Mouse (Mus musculus): Measurements from ENCODE around the gene Asgr1. TPM values are rescaled to one million over a fixed set of nuclear protein-coding genes. Genes with fewer than 3 reads are reported as not detected.

The Asgr1 gene
- polyA plus RNA-seq, 1 experiment from 2014 or later, result 1.4 TPM

- H3K27me3 ChIP-seq (ENCODE audit: control insufficient read depth, insufficient read depth, low read length), result no peaks in the 10 kb centered on the region
- H3K4me3 ChIP-seq (replicated peaks; ENCODE audit: low read depth, low read length), result no peak overlapping the region
- no peak for DNase-seq
- H3K9ac ChIP-seq (replicated peaks; ENCODE audit: low read length), result no peak overlapping the region
- H3K4me2 ChIP-seq (ENCODE audit: low read length), result no peak overlapping the region
- whole genome bisulfite sequencing, result 88% methylated on average over 8 of the region's 8 CpGs
- no peaks in the 10 kb centered on the region for H3K4me1 ChIP-seq (ENCODE audit: control insufficient read depth, insufficient read depth, low read length)
- ATAC-seq (ENCODE audit: low FRiP score, low TSS enrichment), result no peak
- H3K36me3 ChIP-seq (ENCODE audit: control insufficient read depth, insufficient read depth, low read length), result no peaks in the 10 kb centered on the region
- H3K9me3 ChIP-seq (ENCODE audit: control insufficient read depth, low read length), result no peaks in the 10 kb centered on the region
- no peak overlapping the region for H3K27ac ChIP-seq (replicated peaks; ENCODE audit: low read depth, low read length)
Measured at GRCm38 (mm10) chr11:70084563-70084962, 30.7 kb downstream of the Asgr1 start.

- H3K4me2 ChIP-seq (ENCODE audit: low read length), result no peak within 1 kb of the TSS
- no peaks in the 10 kb centered on the region for H3K4me1 ChIP-seq (ENCODE audit: control insufficient read depth, insufficient read depth, low read length)
- H3K27ac ChIP-seq (replicated peaks; ENCODE audit: low read depth, low read length), result no peak within 1 kb of the TSS
- no peaks in the 10 kb centered on the region for H3K27me3 ChIP-seq (ENCODE audit: control insufficient read depth, insufficient read depth, low read length)
- H3K9me3 ChIP-seq (ENCODE audit: control insufficient read depth, low read length), result no peaks in the 10 kb centered on the region
- 83% methylated on average over 12 of the region's 12 CpGs for WGBS
- no peak within 1 kb of the TSS for H3K9ac ChIP-seq (replicated peaks; ENCODE audit: low read length)
- ATAC-seq (ENCODE audit: low FRiP score, low TSS enrichment), result no peak
- no peaks in the 10 kb centered on the region for H3K36me3 ChIP-seq (ENCODE audit: control insufficient read depth, insufficient read depth, low read length)
- no peak for DNase-seq
- no peak within 1 kb of the TSS for H3K4me3 ChIP-seq (replicated peaks; ENCODE audit: low read depth, low read length)
Measured at GRCm38 (mm10) chr11:70091986-70092783, 38.3 kb downstream of the Asgr1 start, which contains the start of gene Asgr2. TSS of gene Asgr2 (plus strand) at chr11:70092644.

DNA sequence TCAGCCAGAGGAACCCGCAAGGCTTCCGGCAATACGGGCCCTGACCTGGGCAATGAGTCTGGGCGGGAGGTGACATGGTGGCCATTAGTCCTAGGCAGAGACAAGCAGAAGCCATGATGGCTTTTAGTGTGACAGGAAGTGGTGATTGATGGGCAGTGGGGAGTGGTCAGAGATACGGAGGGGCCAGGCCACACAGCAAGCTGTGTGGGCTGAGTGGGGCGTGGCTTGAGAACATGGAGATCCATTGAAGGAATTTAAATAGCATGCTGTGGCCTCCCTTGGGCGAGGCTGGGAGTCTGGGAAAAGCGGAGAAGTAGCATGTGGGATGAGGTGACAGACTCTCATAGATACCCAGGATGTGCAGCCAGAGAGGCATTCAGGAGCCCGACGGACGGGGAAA is 43.5 kb downstream of the Asgr1 start:
- ATAC-seq (ENCODE audit: low FRiP score, low TSS enrichment), result no peak
- no peak overlapping the region for H3K9ac ChIP-seq (replicated peaks; ENCODE audit: low read length)

DNA sequence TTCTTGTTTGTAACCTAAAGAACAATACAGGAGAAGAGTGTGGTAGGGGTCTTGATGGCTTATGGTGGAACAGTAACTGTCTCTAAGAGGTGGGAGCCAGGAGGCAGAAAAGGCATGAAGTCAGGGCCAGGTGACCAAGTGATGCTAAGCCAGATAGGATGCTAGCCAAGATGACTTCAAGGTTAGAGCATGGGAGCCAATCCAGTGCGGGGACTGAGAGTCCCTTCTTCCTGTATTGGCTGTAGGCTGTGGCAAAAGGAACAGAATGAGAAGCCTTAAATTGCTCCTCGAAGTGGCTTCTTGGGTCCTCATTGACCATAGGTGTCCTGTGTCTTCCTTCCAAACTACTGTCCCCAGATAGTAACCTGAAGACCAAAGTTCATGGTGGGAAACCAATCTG is 45.2 kb downstream of the Asgr1 start:
- Histone ChIP-seq H3K27me3 (ENCODE audit: control insufficient read depth, insufficient read depth, low read length) (no peaks in the 10 kb centered on the region), H3K9me3 (ENCODE audit: control insufficient read depth, low read length) (no peaks in the 10 kb centered on the region), H3K4me1 (ENCODE audit: control insufficient read depth, insufficient read depth, low read length) (no peaks in the 10 kb centered on the region), H3K27ac (replicated peaks; ENCODE audit: low read depth, low read length) (no peak overlapping the region), H3K4me3 (replicated peaks; ENCODE audit: low read depth, low read length) (no peak overlapping the region), H3K9ac (replicated peaks; ENCODE audit: low read length) (no peak overlapping the region), H3K4me2 (ENCODE audit: low read length) (no peak overlapping the region), H3K36me3 (ENCODE audit: control insufficient read depth, insufficient read depth, low read length) (no peaks in the 10 kb centered on the region)
- ATAC-seq (ENCODE audit: low FRiP score, low TSS enrichment), result no peak
- no peak for DNase-seq
- 86% methylated on average over 2 of the region's 2 CpGs for WGBS

More for the DNA sequence above, 43.5 kb downstream of the Asgr1 start:
- no peak for DNase-seq
- Histone ChIP-seq H3K4me2 (ENCODE audit: low read length) (no peak overlapping the region), H3K4me1 (ENCODE audit: control insufficient read depth, insufficient read depth, low read length) (no peaks in the 10 kb centered on the region), H3K36me3 (ENCODE audit: control insufficient read depth, insufficient read depth, low read length) (no peaks in the 10 kb centered on the region), H3K4me3 (replicated peaks; ENCODE audit: low read depth, low read length) (no peak overlapping the region), H3K9me3 (ENCODE audit: control insufficient read depth, low read length) (no peaks in the 10 kb centered on the region), H3K27ac (replicated peaks; ENCODE audit: low read depth, low read length) (no peak overlapping the region), H3K27me3 (ENCODE audit: control insufficient read depth, insufficient read depth, low read length) (no peaks in the 10 kb centered on the region)
- WGBS, result 85% methylated on average over 11 of the region's 11 CpGs

DNA sequence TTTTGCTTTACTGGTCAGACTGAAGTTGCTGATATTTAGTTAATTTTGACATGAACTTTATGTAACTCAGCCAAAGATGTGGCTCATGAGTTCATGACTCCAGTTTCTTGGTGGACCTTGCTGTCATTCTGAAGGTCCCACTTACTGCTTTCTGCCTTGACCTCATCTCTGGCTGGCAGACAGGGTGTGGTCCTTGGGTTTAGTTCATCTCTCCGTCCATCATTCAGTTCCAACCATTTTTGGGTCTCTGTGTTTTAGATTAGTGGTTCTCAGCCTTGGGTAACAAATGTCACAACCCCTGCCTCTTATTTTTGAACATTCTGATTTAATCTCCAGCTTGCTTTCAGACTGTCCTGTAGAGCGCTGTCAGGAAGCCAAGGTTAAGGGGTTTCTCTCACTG is 45.9 kb downstream of the Asgr1 start:
- no peak for DNase-seq
- ATAC-seq (ENCODE audit: low FRiP score, low TSS enrichment), result no peak
- Histone ChIP-seq H3K4me2 (ENCODE audit: low read length) (no peak overlapping the region), H3K36me3 (ENCODE audit: control insufficient read depth, insufficient read depth, low read length) (no peaks in the 10 kb centered on the region), H3K4me1 (ENCODE audit: control insufficient read depth, insufficient read depth, low read length) (no peaks in the 10 kb centered on the region), H3K27ac (replicated peaks; ENCODE audit: low read depth, low read length) (no peak overlapping the region), H3K27me3 (ENCODE audit: control insufficient read depth, insufficient read depth, low read length) (no peaks in the 10 kb centered on the region), H3K9ac (replicated peaks; ENCODE audit: low read length) (no peak overlapping the region), H3K9me3 (ENCODE audit: control insufficient read depth, low read length) (no peaks in the 10 kb centered on the region), H3K4me3 (replicated peaks; ENCODE audit: low read depth, low read length) (no peak overlapping the region)
- WGBS, result 85% methylated on average over 2 of the region's 2 CpGs

DNA sequence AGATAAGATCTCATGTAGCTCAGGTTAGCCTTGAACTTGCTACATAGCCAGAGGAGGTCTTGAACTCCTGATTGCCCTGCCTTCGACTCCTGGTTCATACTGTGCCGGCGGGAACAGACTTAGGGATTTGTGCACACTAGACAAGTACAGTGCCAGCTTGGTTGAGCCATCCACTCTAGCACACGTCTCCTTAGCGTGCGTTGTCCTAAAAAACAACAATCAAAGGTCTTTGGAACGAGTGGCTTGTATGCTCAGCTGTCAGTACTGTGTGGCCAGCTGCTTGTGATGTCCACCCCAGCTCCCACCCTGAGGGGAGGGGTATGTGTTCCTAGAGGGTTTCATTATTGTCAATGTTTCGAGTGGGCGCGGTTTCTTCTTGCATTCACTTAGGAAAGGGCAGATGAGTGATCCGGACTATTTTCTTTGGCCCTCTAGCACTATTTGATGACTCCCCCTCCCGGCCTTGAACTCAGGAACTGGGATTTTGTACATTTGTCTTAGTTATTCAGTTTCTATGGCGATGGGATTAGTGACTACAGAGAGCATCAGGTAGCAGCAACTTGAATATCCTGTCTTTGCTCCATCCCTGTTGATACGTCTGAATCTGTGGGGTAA is 49.9 kb downstream of the Asgr1 start:
- Histone ChIP-seq H3K4me1 (ENCODE audit: control insufficient read depth, insufficient read depth, low read length) (no peaks in the 10 kb centered on the region), H3K36me3 (ENCODE audit: control insufficient read depth, insufficient read depth, low read length) (no peaks in the 10 kb centered on the region), H3K4me2 (ENCODE audit: low read length) (no peak overlapping the region), H3K27ac (replicated peaks; ENCODE audit: low read depth, low read length) (no peak overlapping the region), H3K4me3 (replicated peaks; ENCODE audit: low read depth, low read length) (no peak overlapping the region), H3K9me3 (ENCODE audit: control insufficient read depth, low read length) (no peaks in the 10 kb centered on the region), H3K27me3 (ENCODE audit: control insufficient read depth, insufficient read depth, low read length) (no peaks in the 10 kb centered on the region), H3K9ac (replicated peaks; ENCODE audit: low read length) (no peak overlapping the region)
- 80% methylated on average over 14 of the region's 14 CpGs for WGBS
- ATAC-seq (ENCODE audit: low FRiP score, low TSS enrichment) (no peak), DNase-seq (no peak)

- Histone ChIP-seq H3K27me3 (ENCODE audit: control insufficient read depth, insufficient read depth, low read length) (no peaks in the 10 kb centered on the region), H3K27ac (replicated peaks; ENCODE audit: low read depth, low read length) (no peak overlapping the region), H3K9me3 (ENCODE audit: control insufficient read depth, low read length) (no peaks in the 10 kb centered on the region), H3K4me1 (ENCODE audit: control insufficient read depth, insufficient read depth, low read length) (no peaks in the 10 kb centered on the region), H3K4me2 (ENCODE audit: low read length) (no peak overlapping the region), H3K36me3 (ENCODE audit: control insufficient read depth, insufficient read depth, low read length) (no peaks in the 10 kb centered on the region), H3K4me3 (replicated peaks; ENCODE audit: low read depth, low read length) (no peak overlapping the region), H3K9ac (replicated peaks; ENCODE audit: low read length) (no peak overlapping the region)
- 67% methylated on average over 8 of the region's 8 CpGs for WGBS
- DNase-seq (no peak), ATAC-seq (ENCODE audit: low FRiP score, low TSS enrichment) (no peak)
Measured at GRCm38 (mm10) chr11:70107085-70107484, 53.2 kb downstream of the Asgr1 start.
